Mouse (Mus musculus): ENCODE data around the gene Vmac. TPM values are rescaled to one million over a fixed set of nuclear protein-coding genes. Genes with fewer than 3 reads are reported as not detected.

Vmac gene
- polyA plus RNA-seq, 1 experiment from 2014 or later: 15.5 TPM

- Histone ChIP-seq H3K9me3 (no peaks in the 10 kb centered on the region), H3K27me3 (replicated peaks) (peaks cover 69% of the 10 kb centered on the region), H3K9ac (peak within 1 kb of the TSS; percentile 41), H3K4me2 (peak within 1 kb of the TSS; percentile 91), H3K36me3 (replicated peaks) (no peaks in the 10 kb centered on the region), H3K4me1 (peaks cover 25% of the 10 kb centered on the region), H3K27ac (no peak within 1 kb of the TSS), H3K4me3 (peak within 1 kb of the TSS; percentile 43)
- WGBS: under 1% methylated on average over 47 of the region's 48 CpGs
- ATAC-seq (replicated peaks): no peak
Observed at GRCm38 (mm10) chr17:56757416-56758123, 39.7 kb upstream of the Vmac start, which contains the start of gene Nrtn. Gene Nrtn, minus strand, starts transcription at chr17:56757530.

DNA sequence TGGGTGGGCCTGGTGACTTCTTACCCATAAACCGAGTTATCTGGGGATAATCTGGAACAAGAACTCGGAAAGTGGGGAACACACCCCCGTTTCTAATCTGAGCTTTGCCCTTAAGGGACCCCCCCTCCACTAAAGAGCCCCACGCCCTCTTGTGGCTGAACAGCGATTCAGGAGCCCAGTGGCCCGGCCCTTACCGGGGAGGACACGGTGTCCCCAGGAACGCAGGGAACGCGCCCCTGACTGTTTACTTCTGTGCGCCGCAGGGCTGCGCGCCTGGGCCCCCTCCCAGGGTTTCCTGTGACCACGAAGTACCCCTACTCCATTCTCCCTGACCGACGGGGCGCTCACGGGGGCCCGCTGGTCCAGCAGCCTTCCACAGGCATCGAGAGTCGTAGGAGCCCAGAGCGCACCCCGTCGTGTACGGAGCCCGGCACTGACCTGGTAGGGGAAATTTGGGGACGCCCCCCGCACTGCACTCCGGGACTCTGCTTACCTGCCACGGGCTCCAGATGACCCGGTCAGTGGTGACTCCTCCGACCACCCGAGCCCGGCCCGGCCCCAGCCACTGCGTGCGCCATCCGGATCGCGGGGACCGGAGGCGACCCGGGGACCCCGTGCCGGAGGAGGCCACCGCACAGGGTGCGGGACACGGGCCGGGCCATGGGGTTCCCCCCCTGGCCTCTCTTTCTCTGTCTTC is 39.0 kb upstream of the Vmac start:
- no peaks in the 10 kb centered on the region for H3K9me3 ChIP-seq
- peak overlapping the region; percentile 91 for H3K4me2 ChIP-seq
- ATAC-seq (replicated peaks): no peak
- WGBS: 1% methylated on average over 49 of the region's 51 CpGs
- H3K4me1 ChIP-seq: peaks cover 22% of the 10 kb centered on the region
- peaks cover 75% of the 10 kb centered on the region for H3K27me3 ChIP-seq (replicated peaks)
- peak overlapping the region; percentile 43 for H3K4me3 ChIP-seq
- no peaks in the 10 kb centered on the region for H3K36me3 ChIP-seq (replicated peaks)
- no peak overlapping the region for H3K27ac ChIP-seq
- peak overlapping the region; percentile 41 for H3K9ac ChIP-seq

DNA sequence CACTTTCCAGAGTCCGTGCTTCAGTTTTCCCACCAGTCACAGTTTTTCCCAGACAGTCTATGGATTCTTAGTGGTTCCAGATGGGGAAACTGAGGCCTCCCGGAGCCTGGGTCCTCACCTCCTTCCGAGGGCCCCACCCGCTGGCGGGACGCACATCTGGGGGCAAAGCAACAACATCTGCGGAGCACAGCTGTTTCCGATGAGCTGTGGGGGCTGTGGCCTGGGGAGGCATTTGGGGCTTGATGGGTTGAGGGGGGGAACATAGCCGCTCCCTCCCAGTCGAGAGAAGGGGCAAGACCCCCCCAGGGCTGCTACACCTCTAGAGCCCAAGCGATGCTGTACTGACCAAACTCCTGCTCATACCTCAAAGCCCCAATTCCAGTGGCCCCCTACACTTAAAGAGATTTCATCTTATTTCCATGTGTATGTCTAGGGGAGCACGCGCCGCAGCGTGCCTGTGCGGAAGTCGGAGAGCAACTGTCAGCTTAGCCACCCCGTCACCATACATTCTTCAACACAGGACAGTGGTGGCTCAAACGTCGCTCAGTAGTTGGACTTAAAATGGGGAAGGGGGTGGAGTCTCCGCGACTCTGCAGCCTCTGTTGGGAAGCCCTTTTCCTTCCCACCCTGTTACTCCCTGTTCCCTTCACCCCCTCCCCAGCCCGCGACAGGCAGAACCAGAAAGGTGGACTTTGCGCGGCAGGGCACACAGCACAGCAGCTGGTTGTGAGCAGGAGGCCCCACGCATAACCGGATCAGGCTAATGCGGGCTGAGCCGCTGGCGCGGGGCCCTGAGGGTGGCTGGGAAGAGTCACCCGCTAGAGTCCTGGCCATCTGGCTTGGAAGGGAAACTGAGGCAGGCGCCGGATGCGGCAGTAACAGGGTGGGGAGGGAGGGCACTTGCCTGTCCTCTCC is 36.7 kb upstream of the Vmac start:
- no peaks in the 10 kb centered on the region for H3K9me3 ChIP-seq
- 11% methylated on average over 36 of the region's 36 CpGs for WGBS
- H3K4me2 ChIP-seq: no peak overlapping the region
- peaks cover 17% of the 10 kb centered on the region for H3K4me1 ChIP-seq
- H3K36me3 ChIP-seq (replicated peaks): no peaks in the 10 kb centered on the region
- peaks cover 72% of the 10 kb centered on the region for H3K27me3 ChIP-seq (replicated peaks)
- H3K27ac ChIP-seq: no peak overlapping the region
- no peak for ATAC-seq (replicated peaks)
- no peak overlapping the region for H3K9ac ChIP-seq
- no peak overlapping the region for H3K4me3 ChIP-seq

- Histone ChIP-seq H3K4me3 (no peak overlapping the region), H3K27me3 (replicated peaks) (peaks cover 68% of the 10 kb centered on the region), H3K9ac (no peak overlapping the region), H3K9me3 (no peaks in the 10 kb centered on the region), H3K36me3 (replicated peaks) (no peaks in the 10 kb centered on the region), H3K4me1 (peaks cover 17% of the 10 kb centered on the region), H3K27ac (no peak overlapping the region), H3K4me2 (no peak overlapping the region)
- no peak for ATAC-seq (replicated peaks)
- WGBS: 14% methylated on average over 15 of the region's 15 CpGs
Observed at GRCm38 (mm10) chr17:56753452-56753851, 35.6 kb upstream of the Vmac start.

GRCm38 (mm10) chr17:56751404-56752072 is 33.7 kb upstream of the Vmac start:
- WGBS: 23% methylated on average over 71 of the region's 71 CpGs
- no peak overlapping the region for H3K9ac ChIP-seq

DNA sequence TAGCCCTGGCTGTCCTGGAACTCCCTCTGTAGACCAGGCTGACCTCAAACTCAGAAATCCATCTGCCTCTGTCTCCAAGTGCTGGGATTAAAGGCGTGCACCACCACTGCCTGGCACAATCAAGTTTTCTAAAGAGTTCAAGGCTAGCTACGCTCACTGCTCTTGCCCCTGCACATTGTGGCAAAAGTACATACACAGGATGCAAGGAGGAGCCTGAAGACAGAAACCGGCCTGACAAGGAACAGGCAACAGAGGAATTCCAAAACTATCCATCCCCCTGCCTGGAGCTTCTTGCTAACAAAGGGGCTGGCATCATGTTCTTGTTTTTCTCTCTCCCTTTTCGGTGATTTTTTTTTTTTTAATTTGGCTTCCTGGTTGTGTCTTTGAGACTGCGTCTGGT is 26.4 kb upstream of the Vmac start:
- H3K4me1 ChIP-seq: no peaks in the 10 kb centered on the region
- no peak overlapping the region for H3K4me3 ChIP-seq
- no peaks in the 10 kb centered on the region for H3K9me3 ChIP-seq
- no peaks in the 10 kb centered on the region for H3K36me3 ChIP-seq (replicated peaks)
- no peak overlapping the region for H3K4me2 ChIP-seq
- WGBS: 64% methylated on average over 5 of the region's 5 CpGs
- no peak overlapping the region for H3K9ac ChIP-seq
- no peak overlapping the region for H3K27ac ChIP-seq
- no peaks in the 10 kb centered on the region for H3K27me3 ChIP-seq (replicated peaks)
- no peak for ATAC-seq (replicated peaks)

More at GRCm38 (mm10) chr17:56751404-56752072, 33.7 kb upstream of the Vmac start:
- peak overlapping the region; percentile 46 for H3K4me2 ChIP-seq
- no peaks in the 10 kb centered on the region for H3K36me3 ChIP-seq (replicated peaks)
- no peak overlapping the region for H3K27ac ChIP-seq
- H3K4me1 ChIP-seq: 0 out of 2 replicates have a peak, but pooled peaks cover 4% of the 10 kb centered on the region
- H3K4me3 ChIP-seq: peak overlapping the region; percentile 36
- H3K9me3 ChIP-seq: no peaks in the 10 kb centered on the region
- peaks cover 49% of the 10 kb centered on the region for H3K27me3 ChIP-seq (replicated peaks)
- peak; percentile 82 for ATAC-seq (replicated peaks)

GRCm38 (mm10) chr17:56740788-56741160 is 23.0 kb upstream of the Vmac start:
- H3K4me3 ChIP-seq: no peak overlapping the region
- no peaks in the 10 kb centered on the region for H3K9me3 ChIP-seq
- H3K4me2 ChIP-seq: no peak overlapping the region
- no peaks in the 10 kb centered on the region for H3K27me3 ChIP-seq (replicated peaks)
- ATAC-seq (replicated peaks): no peak
- H3K36me3 ChIP-seq (replicated peaks): no peaks in the 10 kb centered on the region
- H3K9ac ChIP-seq: no peak overlapping the region
- H3K4me1 ChIP-seq: no peaks in the 10 kb centered on the region
- no peak overlapping the region for H3K27ac ChIP-seq
- WGBS: 82% methylated on average over 17 of the region's 17 CpGs

DNA sequence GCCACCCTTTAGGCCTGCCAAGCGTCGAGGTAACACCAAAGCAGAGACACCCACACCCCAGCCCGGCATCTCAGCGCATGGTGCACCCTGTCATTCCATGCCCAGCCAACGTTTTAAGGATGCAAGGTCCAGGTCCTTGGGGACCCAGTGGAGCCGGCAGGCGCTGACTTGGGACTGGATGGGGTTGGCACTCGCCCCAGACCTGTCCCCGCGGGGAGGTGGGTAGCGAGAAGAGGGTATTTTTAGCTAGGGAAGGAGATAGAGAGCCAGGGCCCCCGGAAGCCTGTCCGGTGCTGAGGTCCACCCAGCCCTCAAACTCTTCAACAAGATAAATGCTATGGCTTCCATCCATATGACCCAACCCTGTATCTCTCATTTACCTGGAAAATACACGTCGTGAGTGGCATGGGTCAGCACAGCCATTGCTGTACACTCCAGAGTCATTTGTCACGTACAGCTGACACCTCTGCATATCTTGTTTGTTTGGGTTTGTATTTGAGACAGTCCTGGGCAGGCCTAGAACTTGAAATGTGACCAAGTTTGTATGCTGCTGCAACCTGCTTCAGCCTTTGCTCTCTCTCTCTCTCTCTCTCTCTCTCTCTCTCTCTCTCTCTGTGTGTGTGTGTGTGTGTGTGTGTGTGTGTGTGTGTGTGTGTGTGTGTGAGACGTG is 22.4 kb upstream of the Vmac start:
- H3K36me3 ChIP-seq (replicated peaks): no peaks in the 10 kb centered on the region
- ATAC-seq (replicated peaks): no peak
- no peaks in the 10 kb centered on the region for H3K4me1 ChIP-seq
- no peak overlapping the region for H3K4me3 ChIP-seq
- H3K27me3 ChIP-seq (replicated peaks): no peaks in the 10 kb centered on the region
- H3K9me3 ChIP-seq: no peaks in the 10 kb centered on the region
- no peak overlapping the region for H3K27ac ChIP-seq
- H3K9ac ChIP-seq: no peak overlapping the region
- H3K4me2 ChIP-seq: no peak overlapping the region
- WGBS: 84% methylated on average over 17 of the region's 17 CpGs

DNA sequence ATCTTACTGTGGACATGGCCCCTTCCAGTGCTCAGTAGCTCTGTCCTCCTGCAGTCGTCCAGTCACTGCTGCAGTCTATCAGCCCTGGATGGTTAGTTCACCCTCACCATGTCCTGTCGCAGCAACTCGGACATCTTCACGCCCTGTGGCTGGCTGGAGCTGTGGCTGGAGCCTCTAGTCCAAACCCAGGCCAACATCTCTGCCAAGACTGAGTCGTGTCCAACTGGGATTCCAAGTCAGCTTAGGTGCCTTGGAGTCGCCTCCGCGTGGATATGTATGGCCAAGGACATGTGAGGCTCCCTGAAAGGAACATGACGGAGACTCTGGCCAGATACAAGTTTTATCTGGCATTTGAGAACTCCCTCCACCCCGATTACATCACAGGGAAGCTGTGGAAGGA is 20.4 kb upstream of the Vmac start:
- Histone ChIP-seq H3K9me3 (no peaks in the 10 kb centered on the region), H3K27ac (no peak overlapping the region), H3K4me3 (no peak overlapping the region), H3K4me1 (no peaks in the 10 kb centered on the region), H3K9ac (no peak overlapping the region), H3K4me2 (no peak overlapping the region), H3K27me3 (replicated peaks) (no peaks in the 10 kb centered on the region), H3K36me3 (replicated peaks) (no peaks in the 10 kb centered on the region)
- WGBS: 81% methylated on average over 10 of the region's 10 CpGs
- no peak for ATAC-seq (replicated peaks)

DNA sequence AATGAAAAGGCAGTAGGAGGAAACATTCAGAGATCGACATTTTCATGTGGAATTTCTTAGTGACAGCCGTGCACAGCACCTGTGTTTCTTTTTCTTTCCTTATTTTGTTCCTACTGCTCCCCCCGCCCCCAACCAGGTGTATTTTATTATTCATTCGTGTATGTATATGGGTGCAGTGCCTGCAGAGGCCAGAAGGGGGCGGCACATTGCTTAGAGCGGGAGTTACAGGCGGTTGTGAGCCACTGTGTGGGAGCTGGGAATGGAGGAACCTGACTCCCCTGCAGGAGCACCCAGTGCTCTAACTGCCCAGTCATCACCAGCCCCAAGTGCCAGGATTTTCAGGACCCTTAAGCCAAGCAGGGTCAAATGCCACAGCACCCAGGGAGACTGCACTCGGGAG is 18.7 kb upstream of the Vmac start:
- H3K36me3 ChIP-seq (replicated peaks): no peaks in the 10 kb centered on the region
- no peaks in the 10 kb centered on the region for H3K4me1 ChIP-seq
- no peak overlapping the region for H3K9ac ChIP-seq
- no peaks in the 10 kb centered on the region for H3K9me3 ChIP-seq
- H3K4me3 ChIP-seq: no peak overlapping the region
- H3K27me3 ChIP-seq (replicated peaks): no peaks in the 10 kb centered on the region
- ATAC-seq (replicated peaks): no peak
- H3K4me2 ChIP-seq: no peak overlapping the region
- no peak overlapping the region for H3K27ac ChIP-seq
- 53% methylated on average over 8 of the region's 8 CpGs for WGBS

GRCm38 (mm10) chr17:56729656-56730055 is 11.8 kb upstream of the Vmac start:
- 0 out of 2 replicates have a peak, but pooled peaks cover 3% of the 10 kb centered on the region for H3K36me3 ChIP-seq (replicated peaks)
- H3K4me3 ChIP-seq: no peak overlapping the region
- WGBS: 51% methylated on average over 2 of the region's 2 CpGs
- H3K4me1 ChIP-seq: no peaks in the 10 kb centered on the region
- H3K27me3 ChIP-seq (replicated peaks): no peaks in the 10 kb centered on the region
- H3K9ac ChIP-seq: no peak overlapping the region
- H3K9me3 ChIP-seq: no peaks in the 10 kb centered on the region
- no peak overlapping the region for H3K4me2 ChIP-seq
- no peak for ATAC-seq (replicated peaks)
- H3K27ac ChIP-seq: no peak overlapping the region

Data from midbrain, embryonic 15.5 days (tissue).